Mouse (Mus musculus): ENCODE results near the gene Fgf22. TPM values are rescaled to one million over a fixed set of nuclear protein-coding genes. Genes with fewer than 3 reads are reported as not detected.

Gene Fgf22
- total RNA-seq, 2 experiments from 2014 or later: not detected

DNA sequence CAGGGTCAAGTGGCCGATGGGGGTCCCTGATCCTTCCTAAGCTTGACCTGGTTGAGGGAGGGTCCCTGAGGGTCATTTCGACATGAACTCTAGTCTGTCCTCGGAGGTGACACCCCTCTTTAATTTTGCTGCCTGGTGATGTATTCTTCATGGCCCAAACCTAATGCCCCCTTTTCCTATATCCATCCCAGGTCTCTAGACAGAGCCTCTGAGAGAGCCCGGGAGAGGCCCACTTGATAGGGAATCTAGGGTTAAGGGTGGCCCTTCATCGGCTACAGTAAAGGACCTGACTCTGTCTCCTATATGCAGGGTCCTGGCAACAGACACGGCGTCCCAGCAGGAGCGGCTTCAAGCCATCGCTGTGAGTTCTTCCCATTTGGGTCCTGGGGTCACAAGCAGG, 51.5 kb downstream of the Fgf22 start:
- DNase-seq: no peak
- intact Hi-C loops (cut with DNase I; ENCODE audit: low total_unique reads): no loop called here

GRCm38 (mm10) chr10:79806972-79807371, 52.1 kb downstream of the Fgf22 start:
- no peak for DNase-seq
- intact Hi-C loops (cut with DNase I; ENCODE audit: low total_unique reads): no loop called here

- DNase-seq: no peak
- intact Hi-C loops (cut with DNase I; ENCODE audit: low total_unique reads): no loop called here
Observed at GRCm38 (mm10) chr10:79807826-79808225, 53.0 kb downstream of the Fgf22 start.

Other genes with a start within 250 kb of the Fgf22 start
- 1 to 10 TPM; 1.3 to 2.2 TPM for gene Plpp2, start 221.3 kb upstream of the Fgf22 start, total RNA-seq (2021)
- gene Mier2, start 199.9 kb upstream of the Fgf22 start, total RNA-seq (2021): 10 to 100 TPM; 10.3 to 10.6 TPM
- gene Theg, start 167.7 kb upstream of the Fgf22 start, total RNA-seq (2021): not detected
- gene C2cd4c, start 141.1 kb upstream of the Fgf22 start, total RNA-seq (2021): under 1 TPM; 0.11 to 0.12 TPM
- 1 to 10 TPM; 2.3 to 3.3 TPM for gene Shc2, start 117.2 kb upstream of the Fgf22 start, total RNA-seq (2021)
- gene Odf3l2, start 109.3 kb upstream of the Fgf22 start, total RNA-seq (2021): 10 to 100 TPM in 1 of 2 experiments, 1 to 10 TPM in 1; 1.1 to 12.4 TPM
- gene Madcam1, start 90.5 kb upstream of the Fgf22 start, total RNA-seq (2021): not detected
- gene Tpgs1, start 85.7 kb upstream of the Fgf22 start, total RNA-seq (2021): 10 to 100 TPM; 22.6 to 24.0 TPM
- gene Cdc34, start 72.9 kb upstream of the Fgf22 start, total RNA-seq (2021): 100 to 1,000 TPM; 314 to 321 TPM
- 1 to 10 TPM; 2.3 to 2.9 TPM for gene Gzmm, start 66.1 kb upstream of the Fgf22 start, total RNA-seq (2021)
- gene Bsg, start 50.6 kb upstream of the Fgf22 start, total RNA-seq (2021): 100 to 1,000 TPM; 496 to 497 TPM
- gene Hcn2, start 38.4 kb upstream of the Fgf22 start, total RNA-seq (2021): under 1 TPM; 0.42 to 0.78 TPM
- 10 to 100 TPM; 21.5 to 21.6 TPM for gene Polrmt, start 8.5 kb upstream of the Fgf22 start, total RNA-seq (2021)
- 10 to 100 TPM; 25.9 to 30.6 TPM for gene Rnf126, start 11.9 kb downstream of the Fgf22 start, total RNA-seq (2021)
- gene Fstl3, start 22.2 kb downstream of the Fgf22 start, total RNA-seq (2021): 1 to 10 TPM; 1.3 to 2.2 TPM
- gene Prss57, start 35.9 kb downstream of the Fgf22 start, total RNA-seq (2021): not detected
- gene Palm, start 38.5 kb downstream of the Fgf22 start, total RNA-seq (2021): 10 to 100 TPM; 25.7 to 33.5 TPM
- under 1 TPM in 1 of 2 experiments, not detected in 1; 0.35 TPM for gene Misp, start 65.9 kb downstream of the Fgf22 start, total RNA-seq (2021)
- gene Ptbp1, start 99.4 kb downstream of the Fgf22 start, total RNA-seq (2021): 10 to 100 TPM; 40.3 to 48.1 TPM
- not detected for gene Prtn3, start 119.4 kb downstream of the Fgf22 start, total RNA-seq (2021)
- under 1 TPM; 0.09 to 0.29 TPM for gene Plppr3, start 119.6 kb downstream of the Fgf22 start, total RNA-seq (2021)
- not detected for gene Elane, start 131.2 kb downstream of the Fgf22 start, total RNA-seq (2021)
- 10 to 100 TPM in 1 of 2 experiments, 1 to 10 TPM in 1; 3.6 to 16.6 TPM for gene Cfd, start 135.8 kb downstream of the Fgf22 start, total RNA-seq (2021)
- 10 to 100 TPM; 37.7 to 38.1 TPM for gene Med16, start 153.8 kb downstream of the Fgf22 start, total RNA-seq (2021)
- gene Gm26602, start 155.8 kb downstream of the Fgf22 start, total RNA-seq (2021): not detected
- gene Kiss1r, start 161.9 kb downstream of the Fgf22 start, total RNA-seq (2021): under 1 TPM; 0.27 to 0.44 TPM
- 100 to 1,000 TPM in 1 of 2 experiments, 10 to 100 TPM in 1; 98.8 to 106 TPM for gene R3hdm4, start 166.1 kb downstream of the Fgf22 start, total RNA-seq (2021)
- gene Arid3a, start 172.0 kb downstream of the Fgf22 start, total RNA-seq (2021): 1 to 10 TPM; 2.4 to 2.7 TPM
- 10 to 100 TPM; 18.7 to 23.0 TPM for gene Wdr18, start 205.1 kb downstream of the Fgf22 start, total RNA-seq (2021)
- under 1 TPM; 0.11 to 0.25 TPM for gene Grin3b, start 215.6 kb downstream of the Fgf22 start, total RNA-seq (2021)
- 10 to 100 TPM; 76.2 to 84.5 TPM for gene Tmem259, start 229.3 kb downstream of the Fgf22 start, total RNA-seq (2021)
- 10 to 100 TPM; 19.2 to 24.8 TPM for gene Cnn2, start 233.5 kb downstream of the Fgf22 start, total RNA-seq (2021)
- gene Abca7, start 241.4 kb downstream of the Fgf22 start, total RNA-seq (2021): 1 to 10 TPM; 4.2 TPM

Data from gastrocnemius, postnatal 14 days (tissue).